Mouse (Mus musculus) G1E-ER4 (cell line): ENCODE results near the gene Mybpc3. TPM values are rescaled to one million over a fixed set of nuclear protein-coding genes. Genes with fewer than 3 reads are reported as not detected.
A peak's percentile ranks its signal among the peaks of the same experiment; 100 is the strongest.

Experiments
- GATA1 ChIP-seq: IDR thresholded peaks from one replicate; pipeline ENCODE4 v1.8.0; 2012; ENCODE audit warnings: low read length, inconsistent platforms
- polyA plus RNA-seq: library from polyadenylated mRNA; stranded (reverse); fragments of >175 nt; gene quantifications from 2 replicates; pipeline ENCODE4 v1.2.3, GENCODE M21; 2012

Gene Mybpc3
- polyA plus RNA-seq, 1 experiment = not detected

DNA sequence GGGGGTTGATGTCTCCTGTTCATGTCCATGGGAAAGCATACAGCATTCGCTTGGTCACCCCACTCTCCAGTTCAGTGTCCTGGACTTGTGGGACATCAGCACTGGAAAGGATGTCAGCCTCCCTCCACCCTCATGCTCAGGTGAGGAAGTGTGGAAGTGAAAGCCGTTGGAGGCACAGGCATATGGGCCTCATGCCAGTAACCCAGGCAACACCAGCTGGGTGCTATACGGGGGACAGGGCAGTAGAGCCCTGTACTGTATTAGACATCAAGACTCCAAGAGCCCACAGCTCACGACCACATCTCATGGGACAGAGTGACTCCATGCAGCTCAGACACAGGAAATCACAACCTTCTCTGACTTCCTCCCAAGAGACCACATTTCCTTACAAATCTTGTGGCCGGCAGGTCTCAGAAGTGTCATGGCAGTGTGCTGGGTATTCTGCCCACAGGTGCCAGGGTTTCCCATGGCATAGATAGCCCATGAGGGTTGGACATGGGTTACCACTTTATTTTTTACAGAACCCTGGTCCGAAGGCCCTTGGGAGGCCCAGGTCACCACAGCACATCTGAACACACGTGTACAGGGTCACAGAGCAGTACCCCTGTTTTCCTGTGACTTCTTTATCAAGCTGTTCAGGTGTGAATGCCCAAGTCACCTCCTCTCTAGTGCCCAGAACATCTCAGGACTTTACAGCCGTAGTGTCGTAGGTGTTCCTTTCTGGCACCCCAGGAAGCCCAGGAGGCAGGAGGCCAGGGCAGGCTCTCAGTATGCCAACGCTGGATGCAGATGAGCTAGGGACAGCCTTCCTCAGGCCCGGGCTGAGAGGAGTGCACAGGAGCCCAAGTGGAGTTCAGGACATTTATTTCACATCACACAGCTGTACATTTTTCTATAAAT, 18.8 kb downstream of the Mybpc3 start:
- TF ChIP-seq GATA1 = no peak

DNA sequence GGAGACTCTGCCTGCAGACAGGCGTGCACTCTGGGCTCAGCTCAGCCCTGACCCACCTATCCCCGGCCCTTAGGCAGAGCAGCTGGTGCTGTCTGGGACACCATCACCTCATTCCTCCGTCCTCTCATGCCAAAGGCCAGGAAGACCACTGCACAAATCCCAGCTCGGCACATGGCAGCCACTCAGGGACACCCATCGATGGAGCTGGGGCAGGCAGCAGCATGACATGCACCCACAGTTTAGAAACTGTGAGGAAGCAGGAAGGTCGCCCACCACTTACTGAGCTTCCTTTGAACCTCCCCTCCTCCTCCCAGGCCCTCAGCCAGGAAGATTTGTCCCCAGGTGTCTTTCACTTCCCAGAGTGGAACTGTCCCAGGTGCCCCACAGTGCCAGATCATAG, 19.5 kb downstream of the Mybpc3 start:
- no peak for TF ChIP-seq GATA1

DNA sequence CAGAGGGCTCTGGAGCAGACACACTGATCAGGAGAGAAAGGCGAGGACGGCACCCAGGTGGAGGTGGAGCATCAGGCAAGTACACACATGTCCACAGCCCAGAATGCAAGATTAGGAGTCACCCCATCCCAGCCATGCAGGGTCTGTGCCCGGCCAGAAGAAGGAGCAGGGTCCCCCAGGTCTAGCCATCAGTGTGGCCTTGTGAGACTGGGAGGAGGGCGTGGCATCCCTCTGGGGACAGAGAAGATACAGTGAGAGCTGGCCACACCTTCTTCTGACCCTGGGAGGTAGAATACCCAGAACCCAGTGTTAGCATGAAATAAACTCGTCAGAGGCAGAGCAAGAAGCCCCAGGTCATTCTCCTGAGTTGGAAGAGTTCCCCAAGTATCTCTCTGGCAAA, 21.4 kb downstream of the Mybpc3 start:
- TF ChIP-seq GATA1 = no peak

DNA sequence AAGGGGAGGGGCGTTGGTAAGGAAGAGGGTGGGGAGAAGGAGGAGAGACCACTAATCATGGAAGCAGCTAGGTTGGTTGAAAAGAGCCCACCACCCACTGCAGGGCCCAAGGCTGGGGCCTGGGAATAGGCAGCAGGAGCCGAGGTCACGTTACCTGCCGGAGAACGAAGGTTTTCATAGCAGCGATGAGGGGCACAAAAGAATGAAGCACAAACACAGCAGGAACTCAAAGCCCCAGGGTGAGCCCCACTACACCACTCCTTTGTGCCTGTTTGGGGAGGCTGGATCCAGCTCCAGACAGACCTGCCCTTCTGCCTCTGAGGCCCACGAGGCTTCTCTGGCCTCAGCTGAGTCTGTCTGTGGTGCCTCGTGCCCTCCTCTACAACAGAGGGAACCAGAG, 21.8 kb downstream of the Mybpc3 start:
- no peak for TF ChIP-seq GATA1

DNA sequence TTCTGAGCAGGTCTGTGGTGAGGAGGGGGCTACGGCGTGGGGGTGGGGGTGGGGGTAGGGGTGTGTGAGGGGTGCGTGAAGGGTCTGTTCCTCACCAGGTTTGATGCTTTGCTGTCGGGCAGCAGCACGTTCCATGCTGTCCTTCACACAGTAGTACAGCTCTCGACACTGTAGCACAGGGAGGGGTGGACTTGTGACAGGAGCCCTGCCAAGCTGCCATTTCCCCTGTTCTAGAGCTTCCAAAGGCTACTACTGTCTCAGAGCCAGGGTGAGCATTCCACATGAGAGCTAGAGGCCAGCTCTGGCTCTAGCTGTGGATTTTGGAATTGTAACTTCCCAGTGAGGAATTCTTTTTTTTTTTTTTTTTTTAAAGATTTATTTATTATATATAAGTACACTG, 25.0 kb downstream of the Mybpc3 start:
- TF ChIP-seq GATA1 = no peak

DNA sequence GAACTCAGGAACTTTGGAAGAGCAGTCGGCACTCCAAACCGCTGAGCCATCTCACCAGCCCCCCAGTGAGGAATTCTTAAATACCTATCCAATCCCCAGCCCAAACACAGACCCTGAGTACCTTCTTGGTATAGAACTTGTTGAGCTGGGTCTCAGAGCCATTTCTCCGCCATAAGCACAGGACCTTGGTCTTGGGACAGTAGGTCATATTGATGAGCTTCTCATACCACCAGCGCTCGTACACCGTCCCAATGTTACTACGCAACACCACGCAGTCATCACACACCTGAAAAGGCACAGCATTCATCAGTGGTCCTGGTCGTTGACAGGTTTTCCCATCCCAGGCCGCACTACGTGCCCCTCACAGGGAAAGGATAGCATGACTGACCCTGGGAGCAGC, 25.5 kb downstream of the Mybpc3 start:
- TF ChIP-seq GATA1 = no peak

DNA sequence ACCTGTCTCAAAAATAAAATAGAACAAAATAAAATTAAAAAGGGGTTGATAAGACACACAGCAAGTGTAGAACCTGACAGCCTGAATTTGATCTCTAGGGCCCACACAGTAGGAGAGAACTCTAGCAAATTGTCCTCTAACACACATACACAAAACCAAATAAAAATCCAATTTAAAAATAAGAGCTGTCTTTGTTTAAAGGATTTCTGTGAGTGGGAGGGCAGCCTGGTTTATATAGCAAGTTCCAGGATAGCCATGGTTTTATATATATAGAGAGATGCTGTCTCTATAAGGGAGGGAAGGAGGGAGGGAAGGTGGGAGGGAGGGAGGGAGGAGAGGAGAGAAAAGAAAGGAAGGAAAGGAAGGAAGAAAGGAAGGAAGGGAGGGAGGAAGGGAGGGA, 30.2 kb downstream of the Mybpc3 start:
- no peak for TF ChIP-seq GATA1

DNA sequence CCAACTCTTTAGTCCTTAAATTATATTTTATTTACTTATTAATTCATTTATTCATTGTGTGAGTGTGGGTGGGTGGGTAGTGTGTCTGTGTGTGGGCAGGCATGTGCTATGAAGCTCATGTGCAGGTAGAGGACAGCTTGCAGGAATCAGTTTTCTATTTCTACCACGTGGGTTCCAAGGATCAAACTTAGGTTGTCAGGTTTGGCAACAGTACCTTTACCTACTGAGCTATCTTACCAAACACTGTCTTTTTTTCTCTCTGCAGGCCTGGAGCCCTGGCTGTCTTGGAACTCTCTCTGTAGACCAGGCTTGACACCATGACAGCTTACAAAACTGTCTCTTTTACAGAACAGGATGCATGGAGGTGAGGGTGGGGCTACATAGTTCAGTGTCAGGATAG, 33.4 kb downstream of the Mybpc3 start:
- TF ChIP-seq GATA1 = no peak

DNA sequence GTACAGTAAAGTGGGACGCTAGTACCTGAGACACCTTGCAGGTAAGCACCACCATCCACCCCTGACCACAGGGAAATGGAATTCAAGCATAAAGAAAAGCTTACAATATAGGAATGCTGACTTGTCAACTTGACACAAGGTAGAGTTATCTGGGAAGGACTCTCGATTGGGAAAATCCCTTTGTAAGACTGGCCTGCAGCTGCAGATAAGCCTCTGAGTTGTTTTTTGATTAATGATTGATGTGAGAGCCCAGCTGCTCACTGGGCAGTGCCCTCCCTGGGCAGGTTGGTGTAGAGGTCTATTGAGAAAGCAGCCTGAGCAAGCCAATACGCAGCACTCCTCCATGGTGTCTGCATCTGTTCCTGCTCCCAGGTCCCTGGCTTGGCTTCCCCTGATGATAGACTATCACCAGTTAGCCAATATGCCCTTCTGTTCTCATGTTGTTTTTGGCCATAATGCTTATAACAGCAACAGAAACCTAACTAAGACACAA, 35.0 kb downstream of the Mybpc3 start:
- TF ChIP-seq GATA1 = no peak

DNA sequence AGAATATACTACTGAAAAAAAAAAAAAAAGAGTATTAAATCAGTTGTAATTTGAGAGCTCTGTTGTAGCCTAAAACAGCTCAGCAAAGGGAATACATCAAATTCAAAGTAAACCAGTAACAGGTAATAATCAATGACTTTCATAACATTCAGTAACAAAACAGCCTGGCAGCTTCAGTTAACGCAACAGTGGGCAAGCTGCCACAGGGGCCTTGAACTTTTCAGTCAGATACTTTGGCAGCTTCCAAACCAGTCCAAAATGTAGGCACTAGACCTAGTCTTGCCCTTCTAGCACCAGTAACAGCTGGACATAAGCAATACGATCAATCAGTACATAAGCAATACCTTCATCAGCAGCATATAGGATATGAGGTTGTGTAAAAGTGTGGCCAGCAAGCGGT, 36.1 kb downstream of the Mybpc3 start:
- no peak for TF ChIP-seq GATA1

DNA sequence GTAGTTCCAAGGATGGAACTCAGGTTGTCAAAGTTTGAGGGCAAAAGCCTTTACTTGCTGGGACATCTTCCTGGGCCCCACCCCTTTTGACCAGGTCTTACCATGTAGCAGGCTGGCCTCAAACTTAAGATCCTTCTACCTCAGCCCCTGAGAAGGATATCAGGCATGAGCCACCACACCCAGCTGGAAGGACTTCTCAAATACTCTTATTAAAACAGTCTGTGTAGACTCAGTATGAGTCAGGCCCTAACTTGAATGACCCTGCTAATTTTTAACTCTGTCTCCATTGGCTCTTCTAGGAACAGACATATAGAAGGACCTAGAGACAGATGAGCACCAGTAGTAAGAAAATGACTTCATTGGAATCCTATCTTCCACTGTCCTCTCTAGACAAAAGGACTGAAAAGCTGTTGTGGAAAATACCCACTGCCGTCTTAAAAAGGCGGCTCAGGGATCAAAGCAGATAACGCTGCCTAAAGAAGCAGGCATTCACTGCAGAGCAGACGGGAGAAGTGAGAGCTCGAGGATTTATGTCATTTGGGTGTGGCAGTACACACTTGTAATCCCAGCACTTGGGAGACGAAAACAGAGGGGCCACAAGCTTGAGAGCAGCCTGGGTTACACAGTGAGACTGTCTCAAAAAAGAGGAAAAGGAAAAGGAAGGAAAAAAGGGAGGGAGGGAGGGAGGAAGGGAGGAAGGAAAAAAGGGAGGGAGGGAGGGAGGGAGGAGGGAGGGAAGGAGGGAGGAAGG, 39.2 kb downstream of the Mybpc3 start:
- no peak for TF ChIP-seq GATA1

DNA sequence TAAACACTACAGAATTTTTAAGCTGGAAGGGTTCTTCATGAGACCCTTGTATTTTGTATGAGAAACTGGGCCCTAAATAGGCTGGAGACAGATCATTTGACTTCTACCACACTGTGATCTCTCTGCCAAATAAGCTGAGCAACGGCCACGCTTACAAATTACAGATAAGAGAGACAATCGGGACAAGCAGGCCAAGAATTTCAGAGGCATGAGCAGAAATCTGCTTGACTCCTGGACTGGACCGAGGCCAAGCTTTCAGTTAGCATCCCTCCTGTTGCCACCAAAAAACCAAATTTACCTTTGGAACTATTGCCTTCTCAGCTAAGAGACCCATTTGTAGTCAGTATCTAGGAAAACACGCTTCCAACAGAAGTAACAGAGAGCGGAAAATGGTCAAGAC, 42.6 kb downstream of the Mybpc3 start:
- no peak for TF ChIP-seq GATA1

DNA sequence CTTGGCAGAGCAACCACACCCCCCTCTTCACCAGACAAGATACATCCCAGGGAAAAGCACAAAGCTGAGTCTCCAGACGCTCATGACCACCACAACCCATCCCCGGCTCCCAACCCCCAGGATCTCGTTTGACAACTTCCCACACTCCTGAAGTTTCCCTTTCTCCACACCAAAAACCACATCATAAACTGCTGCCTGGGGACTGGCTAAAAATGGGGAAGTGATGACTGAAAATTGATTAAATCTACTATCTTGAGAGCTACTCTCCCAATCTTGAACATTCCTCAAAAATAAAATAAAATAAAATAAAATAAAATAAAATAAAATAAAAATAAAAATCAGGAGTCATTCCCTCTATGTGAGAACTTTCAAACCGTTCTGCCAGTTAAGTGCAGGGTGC, 45.0 kb downstream of the Mybpc3 start:
- no peak for TF ChIP-seq GATA1

DNA sequence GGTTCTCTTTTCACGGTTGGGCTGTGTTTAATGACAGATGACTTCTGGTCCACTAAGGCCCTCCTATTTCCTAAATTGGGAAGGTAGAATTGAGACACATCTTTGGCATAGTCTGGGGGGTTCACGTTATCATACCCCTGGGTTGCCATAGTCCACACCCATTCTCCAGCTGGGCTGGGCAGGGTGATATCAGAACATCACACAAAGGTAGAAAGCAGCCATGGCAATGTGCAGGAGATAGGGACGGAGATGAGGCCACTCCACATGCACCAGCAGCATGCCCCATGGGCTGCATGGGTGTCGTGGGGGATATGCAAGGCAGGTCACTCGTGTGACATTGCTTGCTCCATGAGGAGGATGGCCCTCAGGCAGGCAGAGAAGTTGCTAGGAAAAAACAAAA, 45.6 kb downstream of the Mybpc3 start:
- TF ChIP-seq GATA1 = no peak

DNA sequence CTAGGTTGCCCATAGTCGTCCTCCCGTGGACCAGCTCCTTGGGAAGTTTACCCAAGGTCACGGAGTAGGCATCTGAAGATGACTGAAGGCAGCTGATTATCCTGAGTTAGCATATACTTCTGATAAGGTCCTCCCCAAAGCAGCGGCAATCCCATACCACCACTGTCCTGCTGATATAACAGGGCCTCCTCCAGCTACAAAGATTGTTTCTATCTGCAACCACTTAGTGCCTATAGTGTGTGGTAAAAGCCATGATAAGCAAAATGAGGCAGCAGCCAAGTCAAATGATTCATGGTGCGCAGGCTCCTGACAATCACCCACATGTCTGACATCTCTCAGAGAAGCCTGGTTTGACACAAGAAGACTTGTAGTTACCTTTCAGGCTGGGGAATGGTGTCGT, 47.0 kb downstream of the Mybpc3 start:
- peak; percentile 68 for TF ChIP-seq GATA1

DNA sequence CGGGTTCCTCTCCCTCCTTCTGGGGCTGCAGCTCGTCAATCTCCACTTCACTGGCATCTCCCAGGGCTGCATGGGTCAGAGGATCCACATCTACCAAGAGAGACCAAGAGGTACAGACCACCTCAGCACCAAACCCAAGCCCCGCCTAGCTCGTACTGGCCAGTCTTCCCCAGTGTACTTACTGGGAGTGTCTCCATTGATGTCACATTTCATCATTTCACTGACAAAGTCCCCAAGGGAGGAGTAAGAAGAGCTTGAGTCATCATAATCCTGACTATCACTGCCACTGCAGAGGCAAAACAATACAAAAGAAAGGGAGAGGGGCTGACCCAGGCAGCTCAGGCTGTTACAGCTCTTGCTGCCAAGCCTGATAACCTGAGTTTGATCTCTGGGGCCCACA, 49.7 kb downstream of the Mybpc3 start:
- no peak for TF ChIP-seq GATA1
